Mouse (Mus musculus): ENCODE results near the gene Gm20388.

DNA sequence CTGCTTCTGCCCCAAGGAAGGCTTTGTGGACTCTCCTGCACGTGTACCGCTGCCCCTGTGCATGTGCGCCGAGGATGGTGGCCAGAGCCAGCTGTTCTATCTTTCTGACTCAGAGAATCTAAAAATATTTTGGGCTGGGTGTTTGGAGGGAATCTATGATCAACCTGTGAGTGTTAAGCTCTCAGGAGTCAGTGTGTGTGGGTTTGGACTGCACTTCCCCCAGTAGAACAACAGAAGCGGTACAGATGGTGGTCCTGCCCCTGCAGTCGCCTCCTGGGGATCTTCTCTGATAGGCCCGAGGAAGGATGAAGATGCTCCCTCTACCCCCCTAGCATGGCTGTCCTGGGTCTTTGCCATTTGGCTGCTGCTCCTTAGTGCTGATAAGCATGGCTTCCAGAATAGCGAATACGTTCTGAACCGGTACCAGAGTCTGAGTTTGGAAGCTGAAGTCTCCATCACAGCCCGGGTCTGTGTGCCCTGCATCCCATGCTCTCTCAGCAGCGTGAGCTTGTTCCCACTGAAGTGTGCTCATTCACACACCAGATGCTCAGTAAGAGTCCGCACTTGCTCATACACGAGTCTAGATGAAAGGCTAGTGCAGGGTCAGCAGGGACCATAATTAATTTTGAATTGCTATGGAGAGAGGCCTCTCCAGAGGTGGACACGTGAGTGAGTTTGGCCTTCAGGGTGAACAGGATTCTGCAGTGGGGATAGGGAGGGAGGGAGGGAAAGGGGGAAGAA lies 233.4 kb downstream of the Gm20388 start:
- TF ChIP-seq EP300 (IDR thresholded peaks at IDR 0.05; ENCODE audit: insufficient read depth, low read depth, low read length): no peak
- TF ChIP-seq CTCF (IDR thresholded peaks at IDR 0.05; ENCODE audit: low read depth, low read length): no peak

Measured in ES-Bruce4 (cell line).